Mouse (Mus musculus) MEL (cell line): ENCODE measurements around the gene Comt. TPM values are rescaled to one million over a fixed set of nuclear protein-coding genes. Genes with fewer than 3 reads are reported as not detected.
A peak's percentile ranks its signal among the peaks of the same experiment; 100 is the strongest.

Experiments
- DNase-seq: peaks from one replicate; pipeline ENCODE4 v3.0.0; 2011; ENCODE audit warnings: low read depth, low spot score
- H3K27ac ChIP-seq: 2 replicates; pipeline ENCODE4 v1.5.1; 2012; ENCODE audit warnings: low read depth, mild to moderate bottlenecking, control low read depth, low read length, moderate library complexity; ENCODE audit not compliant: control insufficient read depth
- H3K27me3 ChIP-seq, 2 experiments: fragments of 150-350 bp in 1 of 2; sonication (generic) in 1 of 2; 2 replicates each; pipeline ENCODE4 v1.6.1; 2012; ENCODE audit warnings: low read length in 2 of 2, mild to moderate bottlenecking in 2 of 2, improper control_type of control experiment in 1 of 2, moderate library complexity in 1 of 2; ENCODE audit not compliant: insufficient read depth in 2 of 2, control insufficient read depth in 1 of 2
- H3K36me3 ChIP-seq, 2 experiments: 2 replicates each; pipeline ENCODE4 v1.6.1; 2012 to 2014; ENCODE audit warnings: low read length in 2 of 2, improper control_type of control experiment in 1 of 2, inconsistent platforms in 1 of 2, mild to moderate bottlenecking in 1 of 2; ENCODE audit not compliant: insufficient read depth in 2 of 2, control insufficient read depth in 1 of 2
- H3K4me1 ChIP-seq, 2 experiments: fragments of 150-350 bp in 1 of 2; sonication (generic) in 1 of 2; 2 replicates each; pipeline ENCODE4 v1.6.1; 2012; ENCODE audit warnings: low read length in 2 of 2, improper control_type of control experiment in 1 of 2, mild to moderate bottlenecking in 1 of 2; ENCODE audit not compliant: insufficient read depth in 2 of 2, control insufficient read depth in 1 of 2
- H3K4me3 ChIP-seq, 2 experiments: fragments of 150-350 bp in 1 of 2; sonication (generic) in 1 of 2; 2 replicates each; pipeline ENCODE4 v1.5.1; 2012; ENCODE audit warnings: low read depth in 2 of 2, low read length in 2 of 2, mild to moderate bottlenecking in 2 of 2, moderate library complexity in 2 of 2, control low read depth in 1 of 2, improper control_type of control experiment in 1 of 2; ENCODE audit not compliant: control insufficient read depth in 1 of 2, insufficient read depth in 1 of 2
- H3K79me2 ChIP-seq: 2 replicates; pipeline ENCODE4 v1.6.1; 2012; ENCODE audit warnings: mild to moderate bottlenecking, low read length, moderate library complexity; ENCODE audit not compliant: control insufficient read depth, poor library complexity, insufficient read depth
- H3K9ac ChIP-seq: 2 replicates; pipeline ENCODE4 v1.6.1; 2012; ENCODE audit warnings: low read depth, mild to moderate bottlenecking, control low read depth, low read length, moderate library complexity; ENCODE audit not compliant: control insufficient read depth, poor library complexity, severe bottlenecking
- H3K9me3 ChIP-seq: fragments of 150-350 bp; sonication (generic); replicated peaks from 2 replicates; pipeline ENCODE4 v1.6.1; 2012; ENCODE audit warnings: mild to moderate bottlenecking, low read length, improper control_type of control experiment, moderate library complexity; ENCODE audit not compliant: insufficient read depth
- BHLHE40 ChIP-seq: IDR thresholded peaks from 2 replicates; pipeline ENCODE4 v1.6.1; 2012; ENCODE audit warnings: low read depth, mild to moderate bottlenecking, inconsistent platforms, low read length, improper control_type of control experiment, borderline replicate concordance
- CHD1 ChIP-seq: IDR thresholded peaks from 2 replicates; pipeline ENCODE4 v1.6.1; 2012; ENCODE audit warnings: low read depth, mild to moderate bottlenecking, inconsistent platforms, low read length, improper control_type of control experiment
- CHD2 ChIP-seq: IDR thresholded peaks from 2 replicates; pipeline ENCODE4 v1.6.1; 2011; ENCODE audit warnings: low read length, improper control_type of control experiment
- CTCF ChIP-seq, 3 experiments: IDR thresholded peaks in 2 of 3; conservative IDR thresholded peaks in 1 of 3; 2 replicates each; pipeline ENCODE4 v1.5.1; 2011 to 2012; ENCODE audit warnings: low read length in 3 of 3, low read depth in 2 of 3, mild to moderate bottlenecking in 2 of 3, improper control_type of control experiment in 1 of 3, inconsistent platforms in 1 of 3, mixed read lengths in 1 of 3, moderate library complexity in 1 of 3; ENCODE audit not compliant: control insufficient read depth in 1 of 3, insufficient read depth in 1 of 3, poor library complexity in 1 of 3, severe bottlenecking in 1 of 3
- E2F4 ChIP-seq: IDR thresholded peaks from 2 replicates; pipeline ENCODE4 v1.6.1; 2011; ENCODE audit warnings: low read depth, low read length, improper control_type of control experiment, borderline replicate concordance
- ELF1 ChIP-seq: IDR thresholded peaks from 2 replicates; pipeline ENCODE4 v1.6.1; 2014; ENCODE audit warnings: low read depth, mild to moderate bottlenecking, inconsistent platforms, low read length, improper control_type of control experiment, moderate library complexity
- EP300 ChIP-seq, 2 experiments: IDR thresholded peaks; 2 replicates each; pipeline ENCODE4 v1.6.1; 2011; ENCODE audit warnings: improper control_type of control experiment in 2 of 2, low read length in 2 of 2, low read depth in 1 of 2, mild to moderate bottlenecking in 1 of 2
- ETS1 ChIP-seq: IDR thresholded peaks from 2 replicates; pipeline ENCODE4 v1.6.1; 2012; ENCODE audit warnings: low read depth, mild to moderate bottlenecking, inconsistent platforms, low read length, improper control_type of control experiment, moderate library complexity
- GABPA ChIP-seq: IDR thresholded peaks from 2 replicates; pipeline ENCODE4 v1.6.1; 2012; ENCODE audit warnings: low read depth, mild to moderate bottlenecking, inconsistent platforms, low read length, improper control_type of control experiment, moderate library complexity
- HCFC1 ChIP-seq: IDR thresholded peaks from 2 replicates; pipeline ENCODE4 v1.6.1; 2012; ENCODE audit warnings: low read depth, mild to moderate bottlenecking, inconsistent platforms, low read length, improper control_type of control experiment, moderate library complexity
- JUND ChIP-seq: IDR thresholded peaks from 2 replicates; pipeline ENCODE4 v1.6.1; 2011; ENCODE audit warnings: low read depth, mild to moderate bottlenecking, improper control_type of control experiment, low read length
- KAT2A ChIP-seq: conservative IDR thresholded peaks from 2 replicates; pipeline ENCODE4 v1.6.1; 2012; ENCODE audit warnings: low read depth, low read length, improper control_type of control experiment, inconsistent platforms
- MAFK ChIP-seq: IDR thresholded peaks from 2 replicates; pipeline ENCODE4 v1.6.1; 2011; ENCODE audit warnings: low read depth, mild to moderate bottlenecking, low read length, improper control_type of control experiment, borderline replicate concordance
- MAX ChIP-seq: IDR thresholded peaks from 2 replicates; pipeline ENCODE4 v1.6.1; 2011; ENCODE audit warnings: low read length, improper control_type of control experiment
- MEF2A ChIP-seq: IDR thresholded peaks from 2 replicates; pipeline ENCODE4 v1.6.1; 2014; ENCODE audit warnings: low read depth, mild to moderate bottlenecking, inconsistent platforms, low read length, improper control_type of control experiment; ENCODE audit not compliant: poor library complexity, insufficient replicate concordance, severe bottlenecking; ENCODE audit errors: extremely low read depth
- MXI1 ChIP-seq: IDR thresholded peaks from 2 replicates; pipeline ENCODE4 v1.6.1; 2011; ENCODE audit warnings: mild to moderate bottlenecking, low read depth, low read length, improper control_type of control experiment
- MYB ChIP-seq: IDR thresholded peaks from 2 replicates; pipeline ENCODE4 v1.6.1; 2011; ENCODE audit warnings: mild to moderate bottlenecking, low read depth, low read length, improper control_type of control experiment
- MYC ChIP-seq: IDR thresholded peaks from 2 replicates; pipeline ENCODE4 v1.6.1; 2011; ENCODE audit warnings: low read depth, mild to moderate bottlenecking, low read length, improper control_type of control experiment, moderate library complexity
- NELFE ChIP-seq: IDR thresholded peaks from 2 replicates; pipeline ENCODE4 v1.6.1; 2011; ENCODE audit warnings: low read depth, low read length, improper control_type of control experiment
- NRF1 ChIP-seq: IDR thresholded peaks from 2 replicates; pipeline ENCODE4 v1.6.1; 2014; ENCODE audit warnings: low read depth, mild to moderate bottlenecking, inconsistent platforms, low read length, improper control_type of control experiment, moderate library complexity; ENCODE audit not compliant: poor library complexity, insufficient read depth, severe bottlenecking
- POLR2AphosphoS2 ChIP-seq: IDR thresholded peaks from 2 replicates; pipeline ENCODE4 v1.6.1; 2011; ENCODE audit warnings: low read length, improper control_type of control experiment
- POLR2AphosphoS5 ChIP-seq: IDR thresholded peaks from 2 replicates; pipeline ENCODE4 v1.6.1; 2012; ENCODE audit warnings: low read depth, borderline replicate concordance, mild to moderate bottlenecking, inconsistent platforms, low read length, moderate library complexity, mixed read lengths
- RAD21 ChIP-seq: IDR thresholded peaks from 2 replicates; pipeline ENCODE4 v1.6.1; 2011; ENCODE audit warnings: mild to moderate bottlenecking, low read depth, low read length, improper control_type of control experiment
- RCOR1 ChIP-seq: IDR thresholded peaks from 2 replicates; pipeline ENCODE4 v1.6.1; 2012; ENCODE audit warnings: low read depth, mild to moderate bottlenecking, inconsistent platforms, low read length, improper control_type of control experiment
- SMC3 ChIP-seq: IDR thresholded peaks from 2 replicates; pipeline ENCODE4 v1.6.1; 2011; ENCODE audit warnings: low read depth, low read length, improper control_type of control experiment
- TAL1 ChIP-seq: IDR thresholded peaks from 2 replicates; pipeline ENCODE4 v1.6.1; 2012; ENCODE audit warnings: mild to moderate bottlenecking, inconsistent platforms, low read length, moderate library complexity, mixed read lengths
- TBP ChIP-seq: IDR thresholded peaks from 2 replicates; pipeline ENCODE4 v1.8.0; 2011; ENCODE audit warnings: low read depth, low read length, improper control_type of control experiment
- TCF12 ChIP-seq: IDR thresholded peaks from 2 replicates; pipeline ENCODE4 v1.6.1; 2014; ENCODE audit warnings: low read depth, mild to moderate bottlenecking, inconsistent platforms, low read length, improper control_type of control experiment, moderate library complexity
- UBTF ChIP-seq: IDR thresholded peaks from 2 replicates; pipeline ENCODE4 v1.6.1; 2012; ENCODE audit warnings: low read depth, mild to moderate bottlenecking, inconsistent platforms, low read length, improper control_type of control experiment, moderate library complexity, borderline replicate concordance; ENCODE audit not compliant: insufficient read depth
- USF2 ChIP-seq, 2 experiments: IDR thresholded peaks; 2 replicates each; pipeline ENCODE4 v1.6.1; 2011 to 2012; ENCODE audit warnings: improper control_type of control experiment in 2 of 2, low read length in 2 of 2, borderline replicate concordance in 1 of 2, inconsistent platforms in 1 of 2, low read depth in 1 of 2, mild to moderate bottlenecking in 1 of 2; ENCODE audit not compliant: insufficient read depth in 1 of 2
- ZC3H11A ChIP-seq: IDR thresholded peaks from 2 replicates; pipeline ENCODE4 v1.6.1; 2012; ENCODE audit warnings: low read depth, mild to moderate bottlenecking, inconsistent platforms, low read length, improper control_type of control experiment
- ZKSCAN1 ChIP-seq: IDR thresholded peaks from 2 replicates; pipeline ENCODE4 v1.6.1; 2012; ENCODE audit warnings: low read depth, mild to moderate bottlenecking, inconsistent platforms, low read length, improper control_type of control experiment, moderate library complexity
- ZMIZ1 ChIP-seq: IDR thresholded peaks from 2 replicates; pipeline ENCODE4 v1.6.1; 2012; ENCODE audit warnings: low read depth, mild to moderate bottlenecking, inconsistent platforms, low read length, improper control_type of control experiment, moderate library complexity
- ZNF384 ChIP-seq: IDR thresholded peaks from 2 replicates; pipeline ENCODE4 v1.6.1; 2012; ENCODE audit warnings: low read depth, mild to moderate bottlenecking, inconsistent platforms, low read length, improper control_type of control experiment
- polyA plus RNA-seq, 2 experiments: library from polyadenylated mRNA; stranded (reverse) in 1 of 2; unstranded in 1 of 2; fragments of >175 nt in 1 of 2; fragments of >200 nt in 1 of 2; gene quantifications; 2 replicates each; pipeline versions ENCODE4 v1.2.1 to v1.2.4; 2012; ENCODE audit warnings: low replicate concordance in 2 of 2, low read depth in 1 of 2; ENCODE audit not compliant: insufficient read length in 2 of 2, insufficient read depth in 1 of 2, missing spikeins in 1 of 2
- total RNA-seq: library from RNA; depleted of rRNA; stranded (reverse); fragments of 300-350 nt; gene quantifications from 2 replicates; pipeline ENCODE4 v1.2.3, GENCODE M21; 2012

The Comt gene
- total and polyA plus RNA-seq, 3 experiments = 62.5 to 71.8 TPM; not detected in 1

GRCm38 (mm10) chr16:18392469-18393426 is 33.9 kb downstream of the Comt start:
- H3K9me3 ChIP-seq = no peaks in the 10 kb centered on the region
- H3K9ac ChIP-seq = peak overlapping the region; percentile 72
- peak overlapping the region; percentile 69 to 95 for H3K4me3 ChIP-seq
- H3K4me1 ChIP-seq = peaks cover 11 to 27% of the 10 kb centered on the region in 2 experiments
- no peak overlapping the region for H3K27ac ChIP-seq
- DNase-seq = peak; percentile 89
- peaks cover 0 to 11% of the 10 kb centered on the region in 2 experiments; a peak in 2 of 4 replicates for H3K36me3 ChIP-seq
- no peaks in the 10 kb centered on the region; the same call in 1 of the 2 replicates for H3K79me2 ChIP-seq
- no peaks in the 10 kb centered on the region for H3K27me3 ChIP-seq
- TF ChIP-seq POLR2AphosphoS5 (no peak), MYC (no peak), ETS1 (no peak), CHD1 (no peak), UBTF (no peak), ZNF384 (no peak), MAX (no peak; the same call in 1 of the 2 replicates), MXI1 (peak; percentile 80), MAFK (no peak), E2F4 (no peak), RAD21 (peak; percentile 23), NRF1 (no peak), USF2 (IDR thresholded peaks at IDR 0.05; ENCODE audit: borderline replicate concordance in 1 of 2, insufficient read depth in 1 of 2, low read depth in 1 of 2, low read length in 2 of 2) (no peak), CTCF (IDR thresholded peaks at IDR 0.05 in 2 of 3, conservative IDR thresholded peaks at IDR 0.05 in 1 of 3; ENCODE audit: control insufficient read depth in 1 of 3, insufficient read depth in 1 of 3, low read depth in 2 of 3, low read length in 3 of 3, poor library complexity in 1 of 3, severe bottlenecking in 1 of 3) (peak in 2 of 3 experiments; percentile 54 to 56; a peak in 5 of 6 replicates), POLR2AphosphoS2 (peak; percentile 70; the same call in 1 of the 2 replicates), SMC3 (peak; percentile 56), GABPA (no peak), TCF12 (peak; percentile 28), ZKSCAN1 (0 out of 2 replicates have a peak, but pooled peaks have one; percentile 6), BHLHE40 (peak; percentile 97), ZMIZ1 (0 out of 2 replicates have a peak, but pooled peaks have one; percentile 56), ELF1 (no peak), MEF2A (no peak), KAT2A (no peak), HCFC1 (peak; percentile 32; the same call in 1 of the 2 replicates), MYB (no peak), EP300 (IDR thresholded peaks at IDR 0.05; ENCODE audit: low read depth in 1 of 2, low read length in 2 of 2) (no peak), NELFE (peak; percentile 66), JUND (no peak), RCOR1 (no peak), ZC3H11A (peak; percentile 21; the same call in 1 of the 2 replicates), TAL1 (no peak), TBP (0 out of 2 replicates have a peak, but pooled peaks have one; percentile 22), CHD2 (no peak)
